Mouse (Mus musculus): ENCODE data around the gene Ppfia1. TPM values are rescaled to one million over a fixed set of nuclear protein-coding genes. Genes with fewer than 3 reads are reported as not detected.
A peak's percentile ranks its signal among the peaks of the same experiment; 100 is the strongest.

The Ppfia1 gene
- polyA plus RNA-seq, 1 experiment from 2014 or later: 23.0 TPM

- DNase-seq (ENCODE audit: low spot score): no peak
- Histone ChIP-seq H3K4me1 (ENCODE audit: control insufficient read depth, insufficient read depth, low read length) (no peaks in the 10 kb centered on the region), H3K4me3 (ENCODE audit: low read depth, low read length) (no peak overlapping the region), H3K4me2 (ENCODE audit: low read length) (no peak overlapping the region), H3K36me3 (ENCODE audit: control insufficient read depth, insufficient read depth, low read length) (peaks cover 83% of the 10 kb centered on the region), H3K9ac (ENCODE audit: low read length) (no peak overlapping the region), H3K27ac (ENCODE audit: low read depth, low read length) (no peak overlapping the region), H3K27me3 (replicated peaks; ENCODE audit: control insufficient read depth, insufficient read depth, low read length) (no peaks in the 10 kb centered on the region), H3K9me3 (replicated peaks; ENCODE audit: control insufficient read depth, low read length) (no peaks in the 10 kb centered on the region)
- no peak for ATAC-seq
- 89% methylated on average over 7 of the region's 7 CpGs for WGBS
These were observed 91.0 kb downstream of the Ppfia1 start for GRCm38 (mm10) chr7:144462577-144462976.

GRCm38 (mm10) chr7:144461246-144461902 lies 92.2 kb downstream of the Ppfia1 start:
- ATAC-seq: no peak
- no peak for DNase-seq (ENCODE audit: low spot score)
- Histone ChIP-seq H3K27me3 (replicated peaks; ENCODE audit: control insufficient read depth, insufficient read depth, low read length) (no peaks in the 10 kb centered on the region), H3K9ac (ENCODE audit: low read length) (no peak overlapping the region), H3K9me3 (replicated peaks; ENCODE audit: control insufficient read depth, low read length) (no peaks in the 10 kb centered on the region), H3K4me1 (ENCODE audit: control insufficient read depth, insufficient read depth, low read length) (no peaks in the 10 kb centered on the region), H3K4me3 (ENCODE audit: low read depth, low read length) (no peak overlapping the region), H3K36me3 (ENCODE audit: control insufficient read depth, insufficient read depth, low read length) (peaks cover 95% of the 10 kb centered on the region), H3K27ac (ENCODE audit: low read depth, low read length) (no peak overlapping the region), H3K4me2 (ENCODE audit: low read length) (no peak overlapping the region)
- 96% methylated on average over 6 of the region's 6 CpGs for WGBS

- 100% methylated on average over 1 of the region's 1 CpGs for WGBS
- Histone ChIP-seq H3K4me3 (ENCODE audit: low read depth, low read length) (no peak overlapping the region), H3K27me3 (replicated peaks; ENCODE audit: control insufficient read depth, insufficient read depth, low read length) (no peaks in the 10 kb centered on the region), H3K36me3 (ENCODE audit: control insufficient read depth, insufficient read depth, low read length) (peaks cover 100% of the 10 kb centered on the region), H3K9me3 (replicated peaks; ENCODE audit: control insufficient read depth, low read length) (no peaks in the 10 kb centered on the region), H3K4me1 (ENCODE audit: control insufficient read depth, insufficient read depth, low read length) (no peaks in the 10 kb centered on the region), H3K27ac (ENCODE audit: low read depth, low read length) (no peak overlapping the region), H3K9ac (ENCODE audit: low read length) (no peak overlapping the region), H3K4me2 (ENCODE audit: low read length) (no peak overlapping the region)
- no peak for ATAC-seq
- DNase-seq (ENCODE audit: low spot score): no peak
These were observed 94.6 kb downstream of the Ppfia1 start for GRCm38 (mm10) chr7:144458881-144459280.

- Histone ChIP-seq H3K9me3 (replicated peaks; ENCODE audit: control insufficient read depth, low read length) (no peaks in the 10 kb centered on the region), H3K36me3 (ENCODE audit: control insufficient read depth, insufficient read depth, low read length) (peaks cover 98% of the 10 kb centered on the region), H3K4me2 (ENCODE audit: low read length) (no peak overlapping the region), H3K27me3 (replicated peaks; ENCODE audit: control insufficient read depth, insufficient read depth, low read length) (no peaks in the 10 kb centered on the region), H3K27ac (ENCODE audit: low read depth, low read length) (no peak overlapping the region), H3K9ac (ENCODE audit: low read length) (no peak overlapping the region), H3K4me1 (ENCODE audit: control insufficient read depth, insufficient read depth, low read length) (0 out of 2 replicates have a peak, but pooled peaks cover 2% of the 10 kb centered on the region), H3K4me3 (ENCODE audit: low read depth, low read length) (no peak overlapping the region)
- DNase-seq (ENCODE audit: low spot score) (no peak), ATAC-seq (no peak)
- WGBS: 85% methylated on average over 9 of the region's 9 CpGs
These were observed 102.9 kb downstream of the Ppfia1 start for GRCm38 (mm10) chr7:144450661-144451060.

GRCm38 (mm10) chr7:144449637-144450570 lies 103.6 kb downstream of the Ppfia1 start:
- Histone ChIP-seq H3K9me3 (replicated peaks; ENCODE audit: control insufficient read depth, low read length) (no peaks in the 10 kb centered on the region), H3K36me3 (ENCODE audit: control insufficient read depth, insufficient read depth, low read length) (peaks cover 98% of the 10 kb centered on the region), H3K9ac (ENCODE audit: low read length) (no peak overlapping the region), H3K27me3 (replicated peaks; ENCODE audit: control insufficient read depth, insufficient read depth, low read length) (no peaks in the 10 kb centered on the region), H3K27ac (ENCODE audit: low read depth, low read length) (0 out of 2 replicates have a peak overlapping the region, but pooled peaks have one; percentile 9), H3K4me1 (ENCODE audit: control insufficient read depth, insufficient read depth, low read length) (0 out of 2 replicates have a peak, but pooled peaks cover 2% of the 10 kb centered on the region), H3K4me2 (ENCODE audit: low read length) (no peak overlapping the region), H3K4me3 (ENCODE audit: low read depth, low read length) (no peak overlapping the region)
- WGBS: 56% methylated on average over 13 of the region's 13 CpGs
- peak; percentile 90 for ATAC-seq
- DNase-seq (ENCODE audit: low spot score): peak; percentile 85

GRCm38 (mm10) chr7:144448186-144448585 lies 105.3 kb downstream of the Ppfia1 start:
- Histone ChIP-seq H3K27me3 (replicated peaks; ENCODE audit: control insufficient read depth, insufficient read depth, low read length) (no peaks in the 10 kb centered on the region), H3K36me3 (ENCODE audit: control insufficient read depth, insufficient read depth, low read length) (peaks cover 92% of the 10 kb centered on the region), H3K4me3 (ENCODE audit: low read depth, low read length) (no peak overlapping the region), H3K4me1 (ENCODE audit: control insufficient read depth, insufficient read depth, low read length) (0 out of 2 replicates have a peak, but pooled peaks cover 2% of the 10 kb centered on the region), H3K9ac (ENCODE audit: low read length) (no peak overlapping the region), H3K4me2 (ENCODE audit: low read length) (no peak overlapping the region), H3K27ac (ENCODE audit: low read depth, low read length) (no peak overlapping the region), H3K9me3 (replicated peaks; ENCODE audit: control insufficient read depth, low read length) (no peaks in the 10 kb centered on the region)
- WGBS: 77% methylated on average over 1 of the region's 1 CpGs
- no peak for DNase-seq (ENCODE audit: low spot score)
- ATAC-seq: no peak

- Histone ChIP-seq H3K27ac (ENCODE audit: low read depth, low read length) (no peak overlapping the region), H3K36me3 (ENCODE audit: control insufficient read depth, insufficient read depth, low read length) (peaks cover 91% of the 10 kb centered on the region), H3K27me3 (replicated peaks; ENCODE audit: control insufficient read depth, insufficient read depth, low read length) (no peaks in the 10 kb centered on the region), H3K9ac (ENCODE audit: low read length) (no peak overlapping the region), H3K9me3 (replicated peaks; ENCODE audit: control insufficient read depth, low read length) (no peaks in the 10 kb centered on the region), H3K4me3 (ENCODE audit: low read depth, low read length) (no peak overlapping the region), H3K4me1 (ENCODE audit: control insufficient read depth, insufficient read depth, low read length) (0 out of 2 replicates have a peak, but pooled peaks cover 2% of the 10 kb centered on the region), H3K4me2 (ENCODE audit: low read length) (no peak overlapping the region)
- ATAC-seq: no peak
- DNase-seq (ENCODE audit: low spot score): no peak
- 88% methylated on average over 3 of the region's 3 CpGs for WGBS
These were observed 106.4 kb downstream of the Ppfia1 start for GRCm38 (mm10) chr7:144447146-144447545.

GRCm38 (mm10) chr7:144444788-144445187 lies 108.7 kb downstream of the Ppfia1 start:
- no peak overlapping the region for H3K4me3 ChIP-seq (ENCODE audit: low read depth, low read length)
- H3K27me3 ChIP-seq (replicated peaks; ENCODE audit: control insufficient read depth, insufficient read depth, low read length): no peaks in the 10 kb centered on the region
- H3K4me2 ChIP-seq (ENCODE audit: low read length): no peak overlapping the region
- 95% methylated on average over 7 of the region's 7 CpGs for WGBS
- H3K4me1 ChIP-seq (ENCODE audit: control insufficient read depth, insufficient read depth, low read length): 0 out of 2 replicates have a peak, but pooled peaks cover 2% of the 10 kb centered on the region
- H3K9ac ChIP-seq (ENCODE audit: low read length): no peak overlapping the region
- ATAC-seq (no peak), DNase-seq (ENCODE audit: low spot score) (no peak)
- H3K27ac ChIP-seq (ENCODE audit: low read depth, low read length): no peak overlapping the region
- peaks cover 91% of the 10 kb centered on the region for H3K36me3 ChIP-seq (ENCODE audit: control insufficient read depth, insufficient read depth, low read length)
- no peaks in the 10 kb centered on the region for H3K9me3 ChIP-seq (replicated peaks; ENCODE audit: control insufficient read depth, low read length)
